Mouse (Mus musculus): Measurements from ENCODE around the gene Hoxa4. TPM values are rescaled to one million over a fixed set of nuclear protein-coding genes. Genes with fewer than 3 reads are reported as not detected.

Gene Hoxa4
- polyA plus RNA-seq, 1 experiment from 2014 or later = 14.5 TPM

- no peak overlapping the region for H3K27ac ChIP-seq
- WGBS = 2% methylated on average over 58 of the region's 68 CpGs
- no peak overlapping the region for H3K9ac ChIP-seq
- no peak for ATAC-seq (ENCODE audit: low FRiP score)
- no peaks in the 10 kb centered on the region for H3K4me1 ChIP-seq (replicated peaks)
- peaks cover 94% of the 10 kb centered on the region for H3K27me3 ChIP-seq
- no peak overlapping the region for H3K4me2 ChIP-seq
- H3K36me3 ChIP-seq = no peaks in the 10 kb centered on the region
- no peak overlapping the region for H3K4me3 ChIP-seq
- no peaks in the 10 kb centered on the region for H3K9me3 ChIP-seq
Observed at GRCm38 (mm10) chr6:52234428-52235140, 43.0 kb upstream of the Hoxa4 start.

DNA sequence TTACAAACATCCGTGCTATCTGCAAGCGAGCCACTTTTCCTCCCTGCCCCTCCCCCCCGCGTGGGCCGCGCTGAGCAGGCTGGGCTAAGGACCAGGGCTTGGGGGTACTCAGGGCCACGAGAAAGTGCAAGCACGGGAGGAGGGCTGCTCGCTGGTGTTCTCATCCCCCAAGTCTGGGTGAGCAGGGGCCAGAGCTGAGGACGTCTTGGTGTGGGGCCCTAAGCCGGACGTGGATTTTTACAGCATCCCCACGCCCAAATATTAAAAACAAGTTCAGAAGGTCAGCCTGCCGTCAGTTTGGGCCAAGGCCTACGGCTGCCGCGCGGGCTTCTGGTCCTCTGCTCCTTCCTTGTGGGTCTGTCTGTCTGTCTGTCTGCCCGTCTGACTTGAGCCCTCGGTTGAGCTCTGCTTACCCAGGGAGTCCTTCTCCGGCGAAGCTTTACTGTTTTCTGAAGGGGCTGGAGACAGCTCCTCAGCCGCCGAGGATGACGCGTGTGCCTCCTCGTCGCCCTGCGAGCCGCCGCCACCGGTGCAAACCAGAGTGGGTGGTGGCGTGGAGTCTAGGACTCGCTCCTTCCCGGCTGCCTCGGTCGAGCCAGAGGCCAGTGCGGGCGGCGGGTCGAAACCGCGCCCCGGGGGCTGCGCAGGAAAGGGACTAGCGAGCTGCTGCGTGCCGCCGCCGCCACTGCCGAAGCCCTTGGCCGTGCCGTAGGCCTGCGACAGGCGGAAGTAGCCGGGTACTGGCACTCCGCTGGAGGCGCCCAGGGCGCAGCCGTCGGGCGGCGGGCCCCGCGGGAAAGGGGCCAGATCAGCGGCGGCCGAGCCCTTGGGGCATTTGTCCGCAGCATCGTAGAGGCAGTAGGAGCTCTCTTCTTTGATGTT, 42.2 kb upstream of the Hoxa4 start:
- H3K9ac ChIP-seq = no peak overlapping the region
- H3K4me2 ChIP-seq = no peak overlapping the region
- no peaks in the 10 kb centered on the region for H3K36me3 ChIP-seq
- under 1% methylated on average over 59 of the region's 70 CpGs for WGBS
- no peak overlapping the region for H3K27ac ChIP-seq
- peaks cover 96% of the 10 kb centered on the region for H3K27me3 ChIP-seq
- no peak for ATAC-seq (ENCODE audit: low FRiP score)
- no peaks in the 10 kb centered on the region for H3K9me3 ChIP-seq
- no peaks in the 10 kb centered on the region for H3K4me1 ChIP-seq (replicated peaks)
- no peak overlapping the region for H3K4me3 ChIP-seq

DNA sequence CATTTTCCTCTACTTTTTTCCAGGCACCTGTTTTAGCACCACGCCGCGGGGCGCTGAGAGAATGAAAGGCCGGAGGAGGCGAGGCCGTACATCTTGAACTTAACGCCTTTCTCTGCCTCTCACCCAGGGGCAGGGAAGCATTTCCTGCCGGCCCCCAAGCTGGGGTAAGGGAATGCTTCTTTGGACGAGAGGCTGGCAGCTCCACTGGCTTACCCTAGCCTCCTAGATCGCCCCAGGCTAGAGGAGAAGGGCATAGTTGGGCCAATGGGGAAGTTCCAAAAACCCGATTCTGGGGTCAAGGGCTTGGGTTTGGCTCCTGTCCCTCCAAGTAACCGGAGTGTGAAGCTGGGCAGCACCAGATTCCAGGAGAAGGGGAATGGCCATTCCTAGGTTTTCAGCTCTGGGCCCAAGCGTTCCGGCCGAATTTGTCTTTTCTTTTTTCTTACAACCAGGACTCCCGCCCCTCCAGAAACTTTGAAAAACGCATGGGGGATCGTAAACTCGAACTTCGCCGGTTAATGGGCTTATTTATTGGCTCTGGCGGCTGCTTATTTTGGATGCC, 41.5 kb upstream of the Hoxa4 start:
- Histone ChIP-seq H3K4me1 (replicated peaks) (no peaks in the 10 kb centered on the region), H3K4me2 (no peak overlapping the region), H3K27me3 (peaks cover 94% of the 10 kb centered on the region), H3K9me3 (no peaks in the 10 kb centered on the region), H3K9ac (no peak overlapping the region), H3K27ac (no peak overlapping the region), H3K4me3 (no peak overlapping the region), H3K36me3 (no peaks in the 10 kb centered on the region)
- 1% methylated on average over 23 of the region's 23 CpGs for WGBS
- ATAC-seq (ENCODE audit: low FRiP score) = no peak

- H3K27me3 ChIP-seq = peaks cover 94% of the 10 kb centered on the region
- no peak overlapping the region for H3K27ac ChIP-seq
- under 1% methylated on average over 18 of the region's 18 CpGs for WGBS
- H3K9me3 ChIP-seq = no peaks in the 10 kb centered on the region
- no peaks in the 10 kb centered on the region for H3K36me3 ChIP-seq
- ATAC-seq (ENCODE audit: low FRiP score) = no peak
- no peak overlapping the region for H3K4me2 ChIP-seq
- H3K4me3 ChIP-seq = no peak overlapping the region
- H3K9ac ChIP-seq = no peak overlapping the region
- H3K4me1 ChIP-seq (replicated peaks) = no peaks in the 10 kb centered on the region
Observed at GRCm38 (mm10) chr6:52232568-52232965, 41.0 kb upstream of the Hoxa4 start.

DNA sequence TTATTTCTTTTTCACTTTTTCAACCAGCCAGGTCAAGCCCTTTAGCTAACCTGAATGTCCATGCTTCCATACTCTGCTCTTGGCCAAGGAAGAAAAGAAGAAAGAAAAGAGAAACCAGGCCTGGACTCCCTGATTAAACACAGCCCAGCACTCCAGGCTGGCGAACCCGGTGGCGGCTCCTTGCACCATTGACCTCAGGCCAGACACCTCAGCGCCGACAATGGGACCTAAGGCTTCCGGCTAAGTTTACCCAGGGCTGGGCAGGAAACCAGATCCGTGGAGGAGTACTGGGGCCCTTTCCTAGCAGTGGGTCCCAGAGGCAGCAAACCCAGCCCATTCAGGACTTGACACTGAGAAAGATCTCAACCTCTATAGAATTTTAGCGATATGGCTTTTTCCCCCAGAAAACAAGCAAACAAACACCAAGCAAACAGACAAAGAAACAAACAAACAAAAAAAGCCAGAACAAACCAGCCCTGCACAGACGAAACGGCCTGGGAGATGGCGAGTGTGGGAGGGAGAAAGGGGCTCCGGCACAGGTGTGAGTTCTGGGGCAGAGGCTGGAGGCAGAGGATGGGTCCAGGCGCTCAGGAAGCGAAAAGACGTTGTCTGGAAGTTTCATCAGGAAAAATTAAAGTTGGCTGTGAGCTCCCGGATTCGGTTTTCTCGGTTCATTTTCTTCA, 40.5 kb upstream of the Hoxa4 start:
- H3K9me3 ChIP-seq = no peaks in the 10 kb centered on the region
- no peak overlapping the region for H3K9ac ChIP-seq
- no peak overlapping the region for H3K4me3 ChIP-seq
- no peaks in the 10 kb centered on the region for H3K4me1 ChIP-seq (replicated peaks)
- no peaks in the 10 kb centered on the region for H3K36me3 ChIP-seq
- H3K4me2 ChIP-seq = no peak overlapping the region
- under 1% methylated on average over 18 of the region's 18 CpGs for WGBS
- H3K27ac ChIP-seq = no peak overlapping the region
- H3K27me3 ChIP-seq = peaks cover 94% of the 10 kb centered on the region
- no peak for ATAC-seq (ENCODE audit: low FRiP score)

DNA sequence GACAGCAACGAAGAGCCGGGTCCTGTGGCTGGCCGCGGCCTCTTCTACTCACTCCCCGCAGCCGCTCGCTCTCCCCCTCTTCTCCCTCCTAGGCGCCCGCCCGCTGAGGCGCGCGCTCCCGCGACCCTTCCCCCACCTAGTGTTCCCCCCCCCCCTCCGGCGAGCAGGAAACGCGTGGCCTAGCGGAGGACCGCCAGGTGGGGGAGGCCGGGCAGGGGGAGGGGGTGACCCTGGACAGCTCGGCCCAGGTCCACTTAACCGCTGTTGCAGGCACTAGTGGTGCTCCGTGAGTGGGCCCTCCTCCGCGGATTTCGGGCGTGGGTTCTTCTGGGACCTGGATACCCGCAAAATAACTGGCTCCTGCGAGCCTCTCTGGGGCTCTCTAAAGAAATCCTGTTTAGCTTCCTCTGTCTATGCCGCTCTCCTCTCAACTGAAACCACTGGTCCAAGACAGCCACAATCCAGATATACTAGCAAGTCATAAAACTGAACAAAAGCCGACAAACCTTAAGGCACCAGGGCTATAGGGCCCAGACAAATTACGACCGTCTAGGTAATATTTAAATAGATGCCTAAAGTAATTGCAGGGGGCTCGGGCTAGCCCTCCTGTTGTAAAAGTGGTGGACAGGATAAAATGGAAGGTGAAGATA, 39.1 kb upstream of the Hoxa4 start, which contains the start of gene Hoxa9:
Gene Hoxa9 (minus strand): TSS at position 574 of the 650 bp plus-strand sequence.
- no peak within 1 kb of the TSS for H3K4me2 ChIP-seq
- 1% methylated on average over 23 of the region's 36 CpGs for WGBS
- ATAC-seq (ENCODE audit: low FRiP score) = no peak
- H3K9me3 ChIP-seq = no peaks in the 10 kb centered on the region
- H3K27ac ChIP-seq = no peak within 1 kb of the TSS
- peaks cover 94% of the 10 kb centered on the region for H3K27me3 ChIP-seq
- H3K4me3 ChIP-seq = no peak within 1 kb of the TSS
- no peaks in the 10 kb centered on the region for H3K36me3 ChIP-seq
- no peak within 1 kb of the TSS for H3K9ac ChIP-seq
- no peaks in the 10 kb centered on the region for H3K4me1 ChIP-seq (replicated peaks)

DNA sequence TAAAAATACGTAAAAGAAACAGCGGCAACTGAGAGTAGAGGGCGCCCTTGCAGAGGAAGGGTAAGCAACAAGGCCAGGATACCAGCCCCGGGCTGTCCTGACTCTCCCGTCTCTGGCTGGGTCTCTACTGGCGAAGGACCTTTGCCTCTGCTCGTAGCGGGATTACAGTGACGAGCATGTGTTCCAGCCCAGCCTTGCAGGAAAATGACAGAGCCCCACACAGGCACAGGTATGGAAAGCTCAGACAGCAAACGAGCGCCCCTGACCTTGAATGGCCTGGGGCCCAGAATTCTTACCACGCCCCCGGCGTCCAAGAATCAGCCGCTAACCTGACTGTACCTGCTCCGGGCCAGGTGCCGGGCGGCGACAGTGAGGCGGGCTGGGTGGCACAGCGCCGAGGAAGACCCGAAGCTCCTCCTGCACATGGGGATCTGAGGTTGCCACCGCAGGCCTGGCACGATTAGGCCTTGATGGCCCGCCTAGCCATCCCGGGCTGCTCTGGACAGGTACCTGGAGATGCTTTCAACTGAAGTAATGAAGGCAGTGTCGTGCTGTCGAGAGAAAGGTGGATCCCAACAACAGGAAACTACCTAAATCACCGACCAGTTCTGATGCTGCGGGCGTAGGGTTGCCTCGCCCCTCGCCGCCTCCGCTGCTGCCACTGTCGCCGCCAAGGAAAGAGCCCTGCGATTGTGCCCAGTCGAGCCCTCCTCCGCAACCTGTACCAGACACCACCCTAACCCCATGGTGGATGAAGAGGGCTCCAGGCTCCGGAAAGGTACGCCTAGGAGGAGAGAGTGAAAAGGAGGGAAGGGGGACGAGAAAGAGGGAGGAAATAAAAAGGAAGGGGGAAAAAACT, 38.2 kb upstream of the Hoxa4 start:
- Histone ChIP-seq H3K36me3 (no peaks in the 10 kb centered on the region), H3K9me3 (no peaks in the 10 kb centered on the region), H3K4me2 (no peak overlapping the region), H3K27me3 (peaks cover 94% of the 10 kb centered on the region), H3K9ac (no peak overlapping the region), H3K4me1 (replicated peaks) (no peaks in the 10 kb centered on the region), H3K4me3 (no peak overlapping the region), H3K27ac (no peak overlapping the region)
- 1% methylated on average over 44 of the region's 44 CpGs for WGBS
- no peak for ATAC-seq (ENCODE audit: low FRiP score)

GRCm38 (mm10) chr6:52228475-52229465, 37.2 kb upstream of the Hoxa4 start:
- no peak overlapping the region for H3K4me3 ChIP-seq
- H3K4me1 ChIP-seq (replicated peaks) = no peaks in the 10 kb centered on the region
- WGBS = 1% methylated on average over 38 of the region's 38 CpGs
- H3K36me3 ChIP-seq = no peaks in the 10 kb centered on the region
- no peak overlapping the region for H3K27ac ChIP-seq
- H3K9me3 ChIP-seq = no peaks in the 10 kb centered on the region
- no peak overlapping the region for H3K4me2 ChIP-seq
- H3K9ac ChIP-seq = no peak overlapping the region
- H3K27me3 ChIP-seq = peaks cover 94% of the 10 kb centered on the region
- ATAC-seq (ENCODE audit: low FRiP score) = no peak

DNA sequence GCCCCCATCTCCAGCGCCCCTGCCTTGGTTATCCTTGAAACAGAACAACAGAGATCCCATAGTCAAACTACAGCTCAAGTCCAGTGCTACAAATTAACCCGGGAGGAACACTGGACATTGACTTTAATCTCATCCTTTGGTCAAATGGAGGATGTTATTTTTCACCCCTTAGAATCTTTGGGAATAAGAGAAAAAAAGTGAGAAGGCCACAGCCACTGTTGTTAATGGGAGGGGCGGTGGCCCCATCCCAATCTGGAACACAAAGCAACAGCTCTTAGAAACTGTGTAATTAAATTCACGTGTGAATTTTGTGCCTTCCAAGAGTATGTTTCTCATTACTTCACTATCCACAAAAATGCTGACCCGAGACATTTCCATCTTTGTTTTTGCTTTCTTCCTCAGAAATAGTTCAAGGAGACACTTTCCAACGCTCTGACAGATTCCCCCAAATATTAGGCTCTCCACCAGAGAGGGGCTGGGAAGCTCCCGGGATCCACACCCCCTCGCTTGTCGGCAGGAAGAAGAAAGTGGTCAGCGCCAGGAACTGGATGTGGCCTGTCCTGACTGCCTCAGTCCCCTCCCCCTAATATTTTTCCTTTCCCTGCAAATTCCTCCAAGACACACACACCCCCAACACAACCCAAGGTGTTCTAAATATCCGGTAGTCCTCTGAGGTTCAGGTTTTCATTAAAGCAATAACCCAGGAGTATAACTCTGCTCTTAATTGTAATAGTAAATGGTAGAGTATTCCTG, 36.1 kb upstream of the Hoxa4 start:
- no peaks in the 10 kb centered on the region for H3K9me3 ChIP-seq
- H3K27ac ChIP-seq = no peak overlapping the region
- H3K4me1 ChIP-seq (replicated peaks) = no peaks in the 10 kb centered on the region
- 3% methylated on average over 11 of the region's 11 CpGs for WGBS
- H3K4me3 ChIP-seq = no peak overlapping the region
- no peaks in the 10 kb centered on the region for H3K36me3 ChIP-seq
- no peak overlapping the region for H3K4me2 ChIP-seq
- peaks cover 94% of the 10 kb centered on the region for H3K27me3 ChIP-seq
- no peak for ATAC-seq (ENCODE audit: low FRiP score)
- H3K9ac ChIP-seq = no peak overlapping the region
